Mouse (Mus musculus) frontal cortex, adult 2 months (tissue): ENCODE results near the gene Furin. TPM values are rescaled to one million over a fixed set of nuclear protein-coding genes. Genes with fewer than 3 reads are reported as not detected.

Source experiments
- DNase-seq, 2 experiments: peaks; one replicate each; pipeline ENCODE4 v3.0.0; 2022; ENCODE audit warnings: low spot score in 1 of 2; ENCODE audit errors: extremely low spot score in 1 of 2
- polyA plus RNA-seq: library from polyadenylated mRNA; depleted of rRNA; stranded (reverse); fragments of >200 nt; gene quantifications from 2 replicates; pipeline ENCODE4 v1.2.3, GENCODE M21; 2012

Gene Furin
- polyA plus RNA-seq, 1 experiment, result 26.3 TPM

DNA sequence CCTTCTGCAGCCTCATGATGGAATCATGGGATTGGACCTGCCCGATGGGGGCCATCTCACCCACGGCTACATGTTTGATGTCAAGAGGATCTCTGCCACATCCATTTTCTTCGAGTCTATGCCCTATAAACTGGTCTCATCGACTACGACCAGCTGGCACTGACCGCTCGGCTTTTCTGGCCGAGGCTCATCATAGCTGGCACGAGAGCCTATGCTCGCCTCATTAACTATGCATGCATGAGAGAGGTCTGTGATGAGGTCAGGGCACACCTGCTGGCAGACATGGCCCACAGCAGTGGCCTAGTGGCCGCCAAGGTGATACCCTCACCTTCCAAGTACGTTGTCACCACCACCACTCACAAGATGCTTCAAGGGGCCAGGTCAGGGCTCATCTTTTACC is 24.4 kb upstream of the Furin start:
- no peak for DNase-seq

DNA sequence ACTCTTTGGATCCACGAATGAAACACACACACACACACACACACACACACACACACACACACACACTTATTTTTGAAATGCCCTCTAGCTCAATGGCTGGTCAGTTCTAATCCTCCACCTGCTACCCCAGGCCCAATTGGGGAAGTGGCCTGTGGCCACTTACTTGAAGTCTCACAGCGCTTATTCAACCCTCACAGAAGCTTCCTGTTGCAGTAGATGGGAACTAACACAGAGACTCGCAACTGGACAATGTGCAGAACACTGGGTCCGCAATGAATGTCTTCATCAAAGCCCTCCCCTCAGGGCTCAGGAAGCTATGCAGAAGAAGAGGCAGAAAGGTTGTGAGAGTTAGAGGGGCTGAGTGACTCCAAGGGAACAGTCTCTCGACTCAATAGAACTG is 22.5 kb upstream of the Furin start:
- DNase-seq, result no peak

DNA sequence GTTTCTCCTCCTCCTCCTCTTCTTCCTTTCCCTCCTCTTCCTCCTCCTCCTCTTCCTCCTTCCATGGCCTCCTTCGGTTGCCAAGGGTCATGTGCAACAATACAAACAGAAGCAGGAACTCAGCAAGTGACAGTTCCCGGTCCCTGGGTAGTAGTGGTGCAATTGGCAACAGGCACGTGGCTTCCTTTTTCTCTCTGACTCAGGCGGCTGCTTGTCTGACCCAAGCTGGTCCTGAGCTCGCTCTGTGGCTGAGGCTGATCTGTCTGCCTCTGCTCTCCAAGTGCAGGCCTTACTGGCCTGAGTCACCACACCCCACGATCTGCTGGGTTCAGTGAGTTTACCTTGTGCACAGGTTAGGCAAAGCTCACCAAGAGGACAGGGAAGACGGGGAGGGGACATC is 21.1 kb upstream of the Furin start:
- DNase-seq, result no peak

DNA sequence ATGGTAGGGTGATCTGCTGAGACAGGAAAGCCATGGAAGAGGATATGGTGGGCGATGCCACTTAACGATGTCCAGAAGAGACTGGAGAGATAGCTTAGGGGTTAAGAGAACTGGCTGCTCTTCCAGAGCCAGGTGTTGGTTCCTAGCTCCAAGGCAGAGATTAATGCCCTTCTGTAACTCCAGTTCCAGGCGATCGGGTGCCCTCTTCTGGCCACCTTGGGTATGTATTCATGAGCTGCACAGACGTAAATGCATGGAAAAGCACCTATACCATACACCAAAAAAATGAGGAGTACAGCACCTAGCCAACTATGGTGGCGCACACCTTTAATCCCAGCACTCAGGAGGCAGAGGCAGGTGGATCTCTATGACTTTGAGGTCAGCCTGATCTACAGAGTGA is 19.5 kb upstream of the Furin start:
- DNase-seq, result no peak

GRCm38 (mm10) chr7:80422759-80423480 is 17.7 kb upstream of the Furin start:
- no peak for DNase-seq

DNA sequence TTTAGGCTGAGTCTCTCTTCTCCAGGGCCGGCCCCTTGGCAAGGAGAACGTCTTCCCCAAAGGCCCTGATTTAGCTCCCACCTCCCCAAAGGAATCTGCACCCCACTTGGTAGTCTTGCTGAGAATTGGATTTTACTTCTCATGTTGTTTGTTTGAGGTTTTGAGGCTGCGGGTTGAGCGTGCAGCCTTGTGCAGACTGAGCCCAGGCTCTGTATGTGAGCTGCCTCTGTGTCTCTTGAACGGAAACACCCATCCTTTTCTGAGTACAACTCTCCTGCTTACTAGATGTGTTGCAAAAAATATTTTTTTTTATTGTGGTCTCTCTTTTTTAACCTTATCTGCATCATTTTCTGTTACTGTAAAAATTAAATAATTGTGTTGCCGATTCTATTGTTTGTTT is 16.3 kb upstream of the Furin start:
- DNase-seq, result no peak

DNA sequence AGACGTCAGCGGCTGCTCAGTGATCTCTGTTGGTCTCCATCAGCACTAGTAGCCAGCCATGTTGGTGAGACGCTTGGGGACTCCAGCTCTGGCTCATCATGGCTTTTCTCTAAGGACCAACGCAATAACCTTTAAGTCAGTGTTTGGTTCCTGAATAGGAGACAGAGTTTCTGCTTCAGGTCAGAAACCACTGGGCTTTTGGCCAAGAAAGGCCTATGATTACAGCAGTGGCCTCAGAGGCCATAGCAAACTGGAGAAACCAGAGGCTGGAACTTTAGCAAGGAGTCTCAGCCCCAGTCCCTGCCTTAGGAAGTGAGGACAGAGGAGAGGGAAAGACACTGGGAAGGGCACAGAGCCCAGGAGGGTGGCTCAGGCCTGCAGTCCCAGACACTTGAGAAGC is 15.3 kb upstream of the Furin start:
- no peak for DNase-seq

DNA sequence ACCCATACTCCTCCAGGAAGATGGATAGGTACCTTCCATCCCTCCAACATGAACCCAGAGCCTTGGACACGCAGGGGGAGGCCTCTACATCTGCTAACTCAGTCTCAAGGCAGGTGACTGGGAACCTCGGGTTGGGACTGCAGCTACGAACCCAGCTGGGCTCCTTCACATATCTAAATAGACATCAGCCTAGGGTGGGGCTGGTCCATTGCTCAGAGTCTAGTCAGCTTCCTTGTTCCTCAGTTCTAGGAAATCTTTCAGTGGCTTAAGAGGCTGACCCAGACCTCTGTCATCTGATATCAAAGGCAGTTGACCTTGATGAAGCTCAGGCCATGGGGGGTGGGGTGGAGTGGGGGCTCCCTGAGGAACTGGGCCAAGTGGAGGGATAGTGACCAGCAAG is 14.0 kb upstream of the Furin start:
- no peak for DNase-seq

- DNase-seq, result no peak
Measured at GRCm38 (mm10) chr7:80418036-80418435, 12.8 kb upstream of the Furin start.

DNA sequence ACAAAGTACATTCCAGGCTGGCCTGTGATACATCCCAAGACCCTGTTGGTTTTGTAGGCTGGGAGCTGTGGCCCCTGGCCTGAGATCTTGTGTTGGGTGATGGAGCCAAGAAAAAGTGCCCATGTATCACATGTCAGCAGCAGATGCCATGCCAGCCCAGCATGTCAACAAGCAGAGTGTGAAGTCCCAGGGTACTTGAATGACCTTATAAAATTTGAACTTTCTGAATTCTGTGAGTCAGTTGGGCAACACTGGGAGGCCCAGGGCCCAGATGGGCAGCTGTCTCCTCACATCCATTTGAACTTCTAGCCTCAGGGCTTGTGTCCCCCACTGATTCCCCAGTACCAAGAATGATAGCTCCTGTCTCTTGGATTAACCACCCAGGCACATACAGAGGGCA is 12.4 kb upstream of the Furin start:
- no peak for DNase-seq

DNA sequence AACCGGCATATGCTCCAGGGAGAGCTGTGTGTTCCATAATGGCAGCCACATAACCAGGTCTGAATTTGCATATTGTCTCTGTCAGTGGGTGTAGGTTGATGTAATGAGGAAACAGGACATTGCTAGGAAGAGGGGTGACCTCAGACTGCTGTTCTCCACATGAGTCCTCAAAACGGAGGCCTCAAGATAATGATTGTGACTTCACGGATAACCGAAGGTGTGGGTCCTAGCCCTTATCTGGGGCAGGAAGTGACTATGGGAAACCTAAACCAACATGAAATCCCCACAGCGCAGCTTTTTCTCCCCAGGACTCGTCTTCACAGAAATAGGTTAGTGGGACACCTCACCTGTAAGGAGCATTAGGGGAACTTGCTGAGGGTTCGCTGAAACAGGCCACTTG is 11.7 kb upstream of the Furin start:
- no peak for DNase-seq

DNA sequence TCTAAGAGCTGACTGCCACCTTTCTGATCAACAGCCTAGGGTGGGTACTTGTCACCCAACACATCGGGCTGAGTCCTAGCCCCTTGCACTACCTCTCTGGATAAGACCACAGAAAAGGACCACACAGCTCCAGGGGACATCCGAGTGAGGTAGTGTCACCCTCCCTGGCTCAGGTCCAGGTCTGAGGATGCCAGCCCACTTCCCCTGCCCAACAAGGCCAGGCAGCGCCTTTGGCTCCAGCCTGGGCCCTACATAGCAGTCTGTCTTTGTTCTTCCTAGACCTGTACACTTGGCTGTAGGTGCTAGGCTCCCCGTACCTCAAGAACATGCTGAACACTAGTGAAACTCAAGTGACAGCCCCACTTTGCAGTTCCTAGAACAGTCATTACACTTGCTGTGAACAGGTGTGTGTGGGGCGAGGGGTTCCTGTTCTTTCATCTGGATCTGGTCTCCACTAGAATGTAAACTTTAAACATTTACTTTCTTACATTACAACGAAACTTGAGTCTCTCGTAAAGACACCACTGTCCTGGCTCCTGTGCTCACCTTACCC is 9.1 kb upstream of the Furin start:
- no peak for DNase-seq

DNA sequence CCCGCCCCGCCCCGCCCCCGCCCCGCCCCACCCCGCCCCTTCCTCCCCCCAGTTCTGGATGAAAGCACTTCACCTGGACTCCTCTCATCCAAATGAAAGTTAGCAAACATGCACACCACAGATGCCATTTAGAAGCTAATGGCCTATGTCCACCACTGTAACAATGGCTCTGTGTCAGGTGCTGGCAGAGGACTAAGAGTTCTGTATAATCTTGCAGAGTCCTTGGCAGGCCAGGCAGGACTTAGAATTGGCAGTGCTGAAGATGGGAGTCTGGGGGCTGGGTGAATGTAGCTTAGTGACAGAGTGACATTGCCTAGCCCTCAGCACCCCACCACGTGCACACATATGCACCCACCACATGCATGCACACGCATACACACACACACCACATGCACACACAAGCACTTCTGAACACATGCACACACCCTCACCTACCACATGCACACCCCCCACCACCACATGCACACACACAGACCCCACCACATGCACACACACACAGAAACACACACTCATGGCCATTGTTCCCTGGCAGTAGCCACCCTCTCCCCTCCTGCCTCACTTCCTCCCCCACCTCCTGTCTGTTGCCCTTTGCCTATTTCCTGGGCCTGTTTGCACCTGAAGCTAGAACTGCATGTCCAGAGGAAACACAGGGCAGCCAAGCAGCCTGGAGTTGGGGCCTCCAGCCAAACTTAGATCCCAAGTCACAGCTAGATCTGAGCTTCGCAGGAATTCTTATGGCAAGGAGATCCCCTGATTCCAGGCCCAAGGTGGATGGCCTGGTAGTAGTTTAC is 8.5 kb upstream of the Furin start:
- DNase-seq, result no peak

DNA sequence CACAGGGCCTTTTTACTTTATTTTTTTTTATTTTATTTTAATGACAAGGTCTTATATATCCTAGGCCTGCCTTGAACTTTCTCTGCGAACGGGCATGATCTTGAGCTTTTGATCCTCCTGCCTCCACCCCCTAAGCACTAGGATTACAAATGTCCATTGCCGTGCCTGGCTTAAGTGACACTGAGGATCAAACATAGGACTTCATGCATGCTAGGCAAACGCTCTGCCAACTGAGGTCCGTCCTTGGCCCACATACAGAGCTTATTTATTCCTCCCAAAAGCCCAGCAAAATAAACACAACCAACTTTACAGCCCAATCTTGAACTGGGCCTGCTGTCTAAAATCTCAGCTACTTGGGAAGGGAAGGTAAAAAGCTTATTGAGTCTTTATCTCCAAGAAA is 7.5 kb upstream of the Furin start:
- DNase-seq, result no peak

- DNase-seq, result peak; percentile 77 to 87
Measured at GRCm38 (mm10) chr7:80412279-80412678, 7.0 kb upstream of the Furin start.

DNA sequence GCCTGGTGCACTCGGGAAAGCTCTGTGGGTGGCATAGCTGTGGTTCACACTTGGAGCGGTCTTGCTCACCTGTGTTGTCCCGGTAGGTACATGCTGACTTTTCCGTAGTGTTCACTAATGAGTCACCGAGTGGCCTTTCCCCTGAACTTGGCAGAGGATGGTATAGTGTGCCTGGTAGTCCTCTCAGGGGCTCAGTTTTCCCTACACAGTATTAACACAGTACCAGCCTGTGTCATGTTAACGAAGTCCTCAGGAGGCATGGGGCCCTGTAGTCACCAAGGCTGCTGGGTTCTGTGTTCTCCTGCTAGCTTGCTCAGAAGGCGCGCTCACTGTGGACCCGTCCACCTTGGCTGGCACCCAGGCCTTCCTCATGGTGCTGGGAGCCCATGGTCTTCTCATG is 5.1 kb upstream of the Furin start:
- DNase-seq, result no peak

- DNase-seq, result no peak
Measured at GRCm38 (mm10) chr7:80407712-80408111, 2.5 kb upstream of the Furin start.

GRCm38 (mm10) chr7:80406186-80406585 is 950 bp upstream of the Furin start:
- DNase-seq, result no peak

DNA sequence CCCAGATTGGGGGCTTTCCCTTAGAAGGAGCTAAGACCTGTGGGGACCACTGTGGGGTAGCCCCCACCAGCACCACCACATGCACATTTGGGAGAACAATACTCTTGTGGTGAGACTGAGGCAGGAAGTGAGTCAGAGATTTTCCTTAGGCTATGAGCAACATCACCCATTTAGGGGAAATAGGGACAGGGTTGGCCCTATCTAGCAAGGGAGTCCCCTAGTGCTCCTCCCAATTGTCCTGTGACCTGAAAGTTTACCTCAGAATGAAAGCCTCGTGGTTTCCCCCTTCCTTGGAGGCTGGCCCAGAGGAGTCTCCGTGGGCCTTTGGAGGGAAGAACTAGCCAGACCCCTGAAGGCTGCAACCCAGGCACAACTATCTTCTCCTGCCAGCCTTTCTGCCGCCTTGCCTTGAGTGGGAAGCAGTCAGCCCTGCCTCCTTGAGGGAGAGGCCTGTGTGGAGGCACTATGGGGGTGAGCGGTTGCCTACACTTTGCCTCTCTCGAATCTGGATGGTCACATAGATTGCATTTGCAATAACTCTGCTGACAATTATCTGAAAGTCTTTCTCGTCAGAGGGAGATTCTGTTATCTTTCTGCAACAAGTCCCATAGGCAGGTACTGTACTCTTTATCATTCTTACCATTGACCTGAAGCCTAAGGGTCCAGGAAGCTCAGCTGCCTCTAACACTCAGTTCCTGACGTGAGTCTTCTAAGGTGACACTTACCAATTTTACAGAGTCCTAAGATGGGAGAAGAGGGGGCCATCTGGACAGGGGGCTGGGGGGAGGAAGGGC is 938 bp downstream of the Furin start:
- no peak for DNase-seq

GRCm38 (mm10) chr7:80403551-80403950 is 1.7 kb downstream of the Furin start:
- peak in 1 of 2 experiments; percentile 64 for DNase-seq

DNA sequence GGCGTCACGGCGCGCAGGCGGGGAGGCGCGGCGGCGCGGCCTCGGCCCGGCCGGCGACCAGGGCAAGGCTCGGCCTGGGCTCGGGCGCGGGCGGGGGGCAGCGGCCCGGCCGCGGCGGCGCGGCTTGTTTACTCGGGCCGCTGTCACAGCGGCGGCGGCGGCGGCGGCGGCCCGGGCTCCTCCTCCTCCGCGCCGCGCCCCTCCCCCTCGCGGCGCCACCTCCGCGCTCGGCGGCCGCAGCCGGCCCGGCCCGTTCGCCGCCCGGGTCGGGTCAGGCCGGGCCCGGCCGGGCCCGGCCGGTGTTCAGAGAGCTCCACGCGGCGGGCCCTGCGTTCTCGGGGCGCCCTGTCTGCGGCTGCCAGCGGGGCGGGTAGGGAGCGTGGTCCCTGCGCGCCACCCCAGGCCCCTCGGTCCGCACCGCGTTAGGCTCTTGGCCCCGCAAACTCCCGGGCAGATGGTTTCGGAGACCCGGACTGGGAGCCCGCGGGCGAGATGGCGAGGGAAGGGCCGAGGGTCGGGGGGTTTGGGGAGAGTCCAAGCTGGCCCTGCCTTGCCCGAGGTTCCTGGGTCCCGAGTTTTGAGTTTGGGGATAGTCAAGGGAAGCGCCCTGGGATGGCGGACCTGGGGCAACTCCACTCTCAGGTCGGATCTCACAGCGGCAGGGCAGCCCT is 2.5 kb downstream of the Furin start:
- DNase-seq, result peak in 1 of 2 experiments; percentile 31
